Mouse (Mus musculus) stomach, postnatal 0 days (tissue): ENCODE measurements at regions not wholly inside any gene's neighbourhood (a gene's known extent, or its start where the extent isn't known, plus 50 kb on each side); places are given as distances from the start of the nearest gene placed in this dataset.

ENCODE experiments used
- CTCF ChIP-seq: IDR thresholded peaks from 2 replicates; pipeline ENCODE4 v1.5.1; 2016; ENCODE audit warnings: antibody characterized with exemption, low read depth, mild to moderate bottlenecking, moderate library complexity
- EP300 ChIP-seq: optimal IDR thresholded peaks from 2 replicates; pipeline ENCODE3; 2016; ENCODE audit warnings: antibody characterized with exemption

DNA sequence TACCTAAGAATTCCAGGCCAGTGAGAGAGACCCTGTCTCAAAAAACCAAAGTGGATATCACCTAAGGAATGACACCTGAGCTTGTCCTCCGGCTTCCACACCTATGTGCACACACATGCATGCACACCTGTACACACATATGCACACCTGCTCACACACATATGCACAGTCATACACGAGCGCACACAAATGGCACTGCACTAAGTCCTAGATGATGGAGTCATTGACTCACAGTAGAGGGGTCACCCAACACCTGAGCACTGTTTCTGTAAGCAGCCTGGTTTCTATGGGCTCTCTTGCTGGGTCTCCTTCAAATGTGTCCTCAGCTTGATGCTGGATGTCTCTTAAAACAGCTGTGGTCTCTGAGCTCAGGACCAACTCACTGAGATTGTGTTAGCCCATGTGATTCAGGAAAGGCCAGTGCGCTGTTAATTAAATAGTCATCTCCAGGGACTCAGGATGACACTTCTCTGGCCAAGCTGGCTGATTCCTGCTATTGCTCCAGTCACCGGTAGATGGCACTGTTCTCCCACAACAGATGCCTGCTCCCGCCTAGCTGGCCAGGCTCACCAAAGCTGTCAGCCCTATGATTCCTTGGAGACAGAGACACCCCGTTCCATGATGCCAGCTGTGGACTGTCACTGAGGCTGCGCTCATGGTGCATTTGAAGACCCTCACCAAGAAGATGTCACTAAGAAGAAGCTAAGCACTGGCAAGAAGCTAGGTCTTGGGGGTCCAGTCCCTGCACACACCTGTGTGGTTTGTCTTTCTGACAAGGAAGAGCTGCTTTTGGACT lies 66.8 kb upstream of the Ppm1j start:
- TF ChIP-seq CTCF = peak; percentile 98
- TF ChIP-seq EP300 = no peak
